In the genomic region with DNA sequence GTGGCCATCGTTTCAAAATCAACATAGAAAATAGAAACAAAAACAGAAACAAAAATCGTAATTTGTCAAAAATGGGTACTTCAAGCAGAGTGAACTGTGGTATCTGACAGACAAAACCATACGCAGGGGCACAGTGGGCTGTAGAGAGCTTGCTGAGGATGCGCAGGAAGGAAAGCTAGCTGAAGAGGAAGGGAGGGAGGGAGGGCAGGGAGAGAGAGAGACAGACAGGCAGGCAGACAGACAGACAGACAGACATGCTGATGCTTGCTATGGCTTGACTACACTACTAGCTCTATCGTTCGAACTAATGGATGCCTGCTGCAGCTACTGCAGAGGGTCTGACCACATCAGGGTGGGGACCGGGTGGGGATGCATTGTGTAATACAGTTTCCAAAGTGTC, we compare ENCODE assay signal across 14 mouse cellular contexts.
"Had no signal": no experiment of that assay in that cellular context is flagged by ENCODE, and none has a peak within 500 bp of the region (broad histone marks: within the 10 kb centered on the region; RNA-seq: fewer than 3 reads in every experiment).

No protein-coding gene starts in this region.

- H3K4me1 ChIP-seq: kidney, embryonic 15.5 days; limb, embryonic 10.5 days; liver, embryonic 15.5 days; midbrain, embryonic 15.5 days had no signal

- H3K4me2 ChIP-seq: kidney, embryonic 15.5 days; liver, embryonic 11.5 days; liver, embryonic 15.5 days; midbrain, embryonic 11.5 days; midbrain, embryonic 15.5 days had no signal

- ATAC-seq: intestine, embryonic 16.5 days; lung, postnatal 0 days; midbrain, embryonic 15.5 days had no signal

- DNase-seq: kidney, adult 2 months; lung, adult 2 months; spleen, adult 18-20 months had no signal

- H3K36me3 ChIP-seq: midbrain, embryonic 15.5 days had no signal

- H3K27me3 ChIP-seq: kidney, embryonic 15.5 days; liver, embryonic 15.5 days; midbrain, embryonic 15.5 days had no signal

- H3K9me3 ChIP-seq: kidney, embryonic 15.5 days; limb, embryonic 10.5 days; liver, embryonic 15.5 days; midbrain, embryonic 15.5 days had no signal

- H3K9ac ChIP-seq: kidney, embryonic 15.5 days; liver, embryonic 15.5 days; midbrain, embryonic 15.5 days had no signal

- H3K4me3 ChIP-seq: kidney, embryonic 15.5 days; left cerebral cortex, adult 2 months; limb, embryonic 10.5 days; liver, embryonic 15.5 days; megakaryocyte, embryonic 14.5 days; midbrain, embryonic 15.5 days had no signal

- H3K27ac ChIP-seq: kidney, embryonic 15.5 days; left cerebral cortex, adult 2 months; limb, embryonic 10.5 days; liver, embryonic 15.5 days; macrophage; midbrain, embryonic 15.5 days had no signal
